Mouse (Mus musculus): Measurements from ENCODE around the gene Srrm4.

GRCm38 (mm10) chr5:116491794-116492420 lies 99.7 kb downstream of the Srrm4 start:
- TF ChIP-seq CTCF (IDR thresholded peaks at IDR 0.05; ENCODE audit: control insufficient read depth, insufficient read depth, insufficient replicate concordance, low read depth, low read length) = no peak
- TF ChIP-seq POLR2A (IDR thresholded peaks at IDR 0.05; ENCODE audit: control insufficient read depth, low read depth, low read length) = no peak

Data from testis, adult 2 months (tissue).